Mouse (Mus musculus) forebrain, embryonic 13.5 days (tissue): ENCODE measurements around the gene Gm40460. TPM values are rescaled to one million over a fixed set of nuclear protein-coding genes. Genes with fewer than 3 reads are reported as not detected.
"Not testable (repeated sequence)": the region's sequence is repeated elsewhere in the genome, so short reads cannot be mapped to it uniquely, and the experiment has no call there.

Source experiments
- ATAC-seq: fragments of 200-750 bp; cut with Nextera tagmentation; 2 replicates; pipeline ENCODE4 v1.8.0; 2017
- H3K27ac ChIP-seq: fragments of 300-500 bp; sonication (generic); 2 replicates; pipeline ENCODE4 v1.5.1; 2015; ENCODE audit warnings: inconsistent platforms, mild to moderate bottlenecking, moderate library complexity
- H3K27me3 ChIP-seq: fragments of 300-500 bp; sonication (generic); 2 replicates; pipeline ENCODE4 v1.6.1; 2015; ENCODE audit warnings: mild to moderate bottlenecking, inconsistent platforms
- H3K36me3 ChIP-seq: fragments of 300-500 bp; sonication (generic); 2 replicates; pipeline ENCODE4 v1.6.1; 2015; ENCODE audit warnings: mild to moderate bottlenecking, inconsistent platforms; ENCODE audit not compliant: poor library complexity, severe bottlenecking
- H3K4me1 ChIP-seq: fragments of 300-500 bp; sonication (generic); 2 replicates; pipeline ENCODE4 v1.6.1; 2015; ENCODE audit warnings: inconsistent platforms
- H3K4me2 ChIP-seq: fragments of 300-500 bp; sonication (generic); 2 replicates; pipeline ENCODE4 v1.6.1; 2015; ENCODE audit warnings: inconsistent platforms, mild to moderate bottlenecking, moderate library complexity
- H3K4me3 ChIP-seq: fragments of 300-500 bp; sonication (generic); 2 replicates; pipeline ENCODE4 v1.5.1; 2015; ENCODE audit warnings: mild to moderate bottlenecking, inconsistent platforms
- H3K9ac ChIP-seq: fragments of 300-500 bp; sonication (generic); 2 replicates; pipeline ENCODE4 v1.6.1; 2015; ENCODE audit warnings: mild to moderate bottlenecking, inconsistent platforms
- H3K9me3 ChIP-seq: fragments of 300-500 bp; sonication (generic); replicated peaks from 2 replicates; pipeline ENCODE4 v1.6.1; 2016; ENCODE audit warnings: inconsistent platforms
- WGBS: fragments of 180-500 bp; shearing (Covaris S2); methylation state at CpG from one replicate; pipeline ENCODE4 v1.1.7; 2015; 5-methylcytosine and 5-hydroxymethylcytosine counted together
- polyA plus RNA-seq: library from polyadenylated mRNA; unstranded; fragments of >200 nt; fragmentation: Nextera tagmentation; extraction: Ambion mirVana; gene quantifications from 2 replicates; pipeline ENCODE4 v1.2.1, GENCODE M21; 2015

Gm40460 gene
- polyA plus RNA-seq, result not detected in 2 replicates

- H3K9ac ChIP-seq, result no peak within 1 kb of the TSS
- no peak within 1 kb of the TSS for H3K4me2 ChIP-seq
- no peak for ATAC-seq
- no peaks in the 10 kb centered on the region for H3K27me3 ChIP-seq
- H3K4me1 ChIP-seq, result no peaks in the 10 kb centered on the region
- no peak within 1 kb of the TSS for H3K27ac ChIP-seq
- H3K9me3 ChIP-seq, result peaks cover 3% of the 10 kb centered on the region; the same call in 1 of the 2 replicates
- WGBS, result 48% methylated on average over 2 of the region's 2 CpGs
- no peaks in the 10 kb centered on the region for H3K36me3 ChIP-seq
- H3K4me3 ChIP-seq, result no peak within 1 kb of the TSS
These were observed at the start of gene Gm40460 for GRCm38 (mm10) chr7:142240978-142241377. Gene Gm40460 (minus strand): TSS chr7:142241078.

GRCm38 (mm10) chr7:142285910-142286612, 45.2 kb upstream of the Gm40460 start:
- H3K9me3 ChIP-seq, H3K4me3 ChIP-seq, H3K9ac ChIP-seq, H3K4me2 ChIP-seq, ATAC-seq, H3K36me3 ChIP-seq, H3K27ac ChIP-seq: not testable (repeated sequence)
- 77% methylated on average over 9 of the region's 9 CpGs for WGBS
- peaks cover 14% of the 10 kb centered on the region; the same call in 1 of the 2 replicates for H3K4me1 ChIP-seq
- H3K27me3 ChIP-seq, result peaks cover 16% of the 10 kb centered on the region

- H3K27ac ChIP-seq, result peak overlapping the region; percentile 27; the same call in 1 of the 2 replicates
- no peaks in the 10 kb centered on the region for H3K9me3 ChIP-seq
- peak overlapping the region; percentile 56 for H3K4me3 ChIP-seq
- H3K36me3 ChIP-seq, result no peaks in the 10 kb centered on the region
- peak overlapping the region; percentile 50 for H3K9ac ChIP-seq
- peak; percentile 79 for ATAC-seq
- 18% methylated on average over 23 of the region's 23 CpGs for WGBS
- peaks cover 16% of the 10 kb centered on the region for H3K27me3 ChIP-seq
- peaks cover 14% of the 10 kb centered on the region; the same call in 1 of the 2 replicates for H3K4me1 ChIP-seq
- H3K4me2 ChIP-seq, result peak overlapping the region; percentile 83
These were observed 44.4 kb upstream of the Gm40460 start for GRCm38 (mm10) chr7:142285130-142285835.

DNA sequence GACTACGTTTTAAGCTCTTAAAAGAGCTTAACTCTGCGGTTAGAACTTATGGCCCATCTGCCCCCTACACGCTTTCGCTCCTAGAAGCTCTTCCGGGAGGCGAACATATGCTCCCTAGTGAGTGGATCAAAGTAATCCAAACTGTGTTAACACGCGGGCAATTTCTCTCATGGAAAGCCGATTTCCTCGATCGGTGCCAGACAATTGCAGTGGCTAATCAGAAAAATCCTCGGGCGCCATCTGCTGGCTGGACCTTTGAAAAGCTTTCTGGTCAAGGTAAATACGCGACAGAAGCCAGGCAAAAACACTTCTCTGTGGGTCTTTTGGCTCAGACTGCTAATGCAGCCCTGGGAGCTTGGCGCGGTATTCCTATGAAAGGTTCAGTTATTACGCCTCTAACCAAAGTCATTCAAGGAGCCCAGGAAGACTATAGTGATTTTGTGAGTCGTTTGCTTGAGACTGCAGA, 43.8 kb upstream of the Gm40460 start:
- peak; percentile 81 for ATAC-seq
- under 1% methylated on average over 19 of the region's 19 CpGs for WGBS
- H3K4me1 ChIP-seq, result peaks cover 14% of the 10 kb centered on the region; the same call in 1 of the 2 replicates

DNA sequence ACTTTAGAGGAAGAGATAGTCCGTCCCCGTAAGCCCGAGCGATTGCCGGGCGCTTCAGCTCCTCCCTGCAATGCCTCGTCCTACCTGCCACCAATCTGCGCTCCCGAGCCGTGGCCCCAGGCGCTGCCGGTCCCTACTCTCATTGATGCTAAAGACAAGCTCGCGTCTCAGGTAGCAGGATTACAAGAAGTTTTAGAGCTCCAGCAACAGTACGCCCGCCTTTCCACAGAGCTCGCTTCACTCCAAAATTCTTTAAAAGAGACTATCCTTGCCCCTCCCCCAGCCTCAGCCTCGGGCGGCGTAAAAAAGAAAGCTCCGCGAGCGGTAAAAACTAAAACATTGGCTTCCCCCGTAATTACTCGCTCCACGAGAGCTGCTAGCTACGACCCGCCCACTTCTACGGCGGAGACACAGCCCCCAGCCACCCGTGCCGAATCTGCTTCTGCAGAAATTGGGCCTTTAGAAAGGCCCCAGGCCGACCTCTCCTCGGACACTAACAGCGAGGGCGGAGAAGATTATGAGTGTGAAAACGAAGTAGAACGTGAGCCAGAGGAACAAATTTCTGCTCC, 43.2 kb upstream of the Gm40460 start:
- Histone ChIP-seq H3K36me3 (no peaks in the 10 kb centered on the region), H3K9ac (peak overlapping the region; percentile 66), H3K4me3 (peak overlapping the region; percentile 56), H3K27ac (peak overlapping the region; percentile 72), H3K9me3 (no peaks in the 10 kb centered on the region), H3K27me3 (peaks cover 16% of the 10 kb centered on the region), H3K4me1 (peaks cover 14% of the 10 kb centered on the region; the same call in 1 of the 2 replicates), H3K4me2 (peak overlapping the region; percentile 83)
- peak; percentile 80 for ATAC-seq
- under 1% methylated on average over 38 of the region's 38 CpGs for WGBS

More for the DNA sequence above, 43.8 kb upstream of the Gm40460 start:
- Histone ChIP-seq H3K36me3 (no peaks in the 10 kb centered on the region), H3K4me3 (peak overlapping the region; percentile 56), H3K9me3 (no peaks in the 10 kb centered on the region), H3K4me2 (peak overlapping the region; percentile 83), H3K27me3 (peaks cover 16% of the 10 kb centered on the region), H3K9ac (peak overlapping the region; percentile 66), H3K27ac (peak overlapping the region; percentile 72)

DNA sequence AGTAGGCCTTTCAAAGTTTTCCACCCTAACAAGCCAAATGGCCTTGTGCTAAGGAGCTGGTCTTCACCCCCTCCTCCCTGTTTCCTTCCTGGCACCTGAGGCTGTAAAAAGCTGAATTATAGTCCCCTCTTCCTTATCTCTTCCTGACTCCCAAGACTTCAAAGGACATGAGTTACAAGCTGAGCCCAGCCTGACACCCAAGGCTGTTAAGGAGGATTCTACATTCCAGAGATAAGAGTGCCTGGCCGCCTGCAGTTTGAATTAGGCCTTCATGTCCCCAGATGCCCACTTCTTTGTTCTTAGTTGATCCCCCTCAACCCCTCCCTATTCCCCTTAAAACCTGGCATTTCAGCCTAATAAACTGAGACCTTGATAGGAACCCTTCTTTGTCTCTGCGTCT, 42.0 kb upstream of the Gm40460 start:
- not testable (repeated sequence) for H3K4me2 ChIP-seq, ATAC-seq, H3K9ac ChIP-seq, H3K27ac ChIP-seq, H3K36me3 ChIP-seq, H3K9me3 ChIP-seq, H3K4me3 ChIP-seq
- WGBS, result 21% methylated on average over 2 of the region's 2 CpGs
- Histone ChIP-seq H3K27me3 (peaks cover 16% of the 10 kb centered on the region), H3K4me1 (peaks cover 14% of the 10 kb centered on the region; the same call in 1 of the 2 replicates)

- H3K36me3 ChIP-seq, ATAC-seq, H3K4me1 ChIP-seq, H3K9me3 ChIP-seq, H3K4me2 ChIP-seq, H3K4me3 ChIP-seq, H3K27ac ChIP-seq, H3K9ac ChIP-seq: not testable (repeated sequence)
- peaks cover 16% of the 10 kb centered on the region for H3K27me3 ChIP-seq
- 79% methylated on average over 1 of the region's 1 CpGs for WGBS
These were observed 38.4 kb upstream of the Gm40460 start for GRCm38 (mm10) chr7:142279291-142279690.

DNA sequence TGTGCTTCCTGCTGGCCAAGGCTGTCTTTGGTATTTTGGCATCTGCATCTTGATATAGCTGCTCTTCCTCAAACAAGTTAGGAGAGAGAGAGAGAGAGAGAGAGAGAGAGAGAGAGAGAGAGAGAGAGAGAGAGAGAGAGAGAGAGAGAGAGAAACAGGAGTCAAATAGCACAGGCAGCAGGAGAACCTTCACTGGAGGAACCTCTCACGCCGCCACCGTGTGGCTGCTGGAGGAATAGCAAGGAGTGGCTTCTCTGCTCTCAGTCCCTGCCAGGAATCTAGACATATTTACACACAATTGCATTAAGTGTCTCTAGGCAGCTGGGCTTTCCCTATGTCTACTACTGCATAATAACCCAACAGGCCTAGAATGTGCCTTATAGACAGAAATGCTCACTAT, 37.3 kb upstream of the Gm40460 start:
- 2% methylated on average over 3 of the region's 3 CpGs for WGBS
- ATAC-seq, result 0 out of 2 replicates have a peak, but pooled peaks have one; percentile 38
- not testable (repeated sequence) for H3K9me3 ChIP-seq, H3K4me2 ChIP-seq, H3K4me3 ChIP-seq, H3K4me1 ChIP-seq, H3K27ac ChIP-seq, H3K9ac ChIP-seq, H3K36me3 ChIP-seq
- H3K27me3 ChIP-seq, result peaks cover 14% of the 10 kb centered on the region

GRCm38 (mm10) chr7:142274263-142274662, 33.4 kb upstream of the Gm40460 start, which contains the start of gene Gm4559:
Gene Gm4559 (minus strand): TSS chr7:142274363.
- not testable (repeated sequence) for H3K4me3 ChIP-seq, H3K9ac ChIP-seq, H3K36me3 ChIP-seq, H3K27ac ChIP-seq, H3K9me3 ChIP-seq, H3K4me2 ChIP-seq, H3K4me1 ChIP-seq, ATAC-seq, H3K27me3 ChIP-seq

DNA sequence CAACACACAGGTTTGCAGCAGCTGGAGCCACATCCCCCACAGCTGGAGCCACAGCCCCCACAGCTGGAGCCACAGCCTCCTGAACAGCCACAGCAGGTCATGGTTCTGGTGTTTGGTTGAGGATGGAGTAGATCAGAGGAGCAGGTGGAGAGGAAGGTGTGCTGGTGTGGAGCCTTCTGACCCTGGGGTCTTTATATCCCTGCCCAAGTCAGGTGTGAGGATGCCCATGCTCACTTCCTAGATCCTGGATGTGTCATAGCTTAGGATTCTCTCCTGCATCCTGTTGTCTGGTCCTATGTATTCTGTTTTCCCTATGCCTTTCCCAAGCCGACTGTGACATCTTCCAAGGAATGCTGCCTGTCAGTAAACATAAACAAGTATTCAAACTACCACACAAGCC, 17.4 kb upstream of the Gm40460 start, which contains the start of gene Gm2431:
Gene Gm2431, minus strand, starts transcription at position 101 of the 400 bp plus-strand sequence.
- H3K27ac ChIP-seq, ATAC-seq, H3K36me3 ChIP-seq, H3K9ac ChIP-seq, H3K4me3 ChIP-seq, H3K9me3 ChIP-seq, H3K4me2 ChIP-seq, H3K4me1 ChIP-seq: not testable (repeated sequence)
- 74% methylated on average over 1 of the region's 1 CpGs for WGBS
- H3K27me3 ChIP-seq, result 0 out of 2 replicates have a peak, but pooled peaks cover 12% of the 10 kb centered on the region

DNA sequence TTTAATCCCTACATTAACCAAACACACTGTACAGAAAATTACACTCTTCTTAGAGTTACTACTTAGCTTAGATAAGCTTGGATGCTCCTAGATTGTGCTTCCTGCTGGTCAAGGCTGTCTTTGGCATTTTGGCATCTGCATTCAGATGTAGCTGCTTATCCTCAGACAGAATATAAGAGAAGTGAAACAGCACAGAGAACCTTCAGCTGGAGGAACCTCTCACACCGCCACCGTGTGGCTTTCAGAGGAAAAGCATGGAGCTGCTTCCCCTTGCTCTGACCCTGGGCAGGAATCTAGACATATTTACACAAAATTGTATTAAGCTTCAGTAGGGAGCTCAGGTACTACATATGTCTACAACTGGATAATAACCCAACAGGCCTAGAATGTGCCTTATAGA, 14.6 kb upstream of the Gm40460 start:
- no peak overlapping the region for H3K4me2 ChIP-seq
- H3K9me3 ChIP-seq, result no peaks in the 10 kb centered on the region
- H3K9ac ChIP-seq, result no peak overlapping the region
- H3K4me1 ChIP-seq, result no peaks in the 10 kb centered on the region
- H3K4me3 ChIP-seq, result no peak overlapping the region
- H3K27ac ChIP-seq, result no peak overlapping the region
- H3K27me3 ChIP-seq, result peaks cover 19% of the 10 kb centered on the region
- H3K36me3 ChIP-seq, result no peaks in the 10 kb centered on the region
- WGBS, result 1% methylated on average over 2 of the region's 2 CpGs
- no peak for ATAC-seq

DNA sequence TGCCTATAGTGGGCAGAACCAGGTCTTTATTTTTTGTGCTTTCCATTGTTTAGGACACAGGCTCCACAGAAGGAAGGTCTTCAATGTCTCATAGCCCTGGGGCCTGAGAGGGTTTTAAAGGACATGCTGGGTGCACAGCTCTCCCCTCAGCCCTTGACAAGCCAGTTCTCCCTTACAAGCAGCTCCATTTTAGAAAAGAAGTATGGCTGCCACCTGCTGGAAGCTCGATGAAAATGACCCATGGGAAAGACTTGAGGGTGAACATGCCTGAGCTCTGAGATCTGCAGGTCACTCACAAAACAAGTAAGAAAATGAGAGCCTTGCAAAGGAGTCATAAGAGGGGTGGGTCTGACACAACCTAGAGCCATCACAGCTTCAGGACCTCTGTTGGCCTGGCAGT, 8.9 kb upstream of the Gm40460 start:
- Histone ChIP-seq H3K27ac (no peak overlapping the region), H3K36me3 (no peaks in the 10 kb centered on the region), H3K4me3 (no peak overlapping the region), H3K27me3 (peaks cover 8% of the 10 kb centered on the region), H3K4me1 (no peaks in the 10 kb centered on the region), H3K4me2 (no peak overlapping the region), H3K9me3 (no peaks in the 10 kb centered on the region), H3K9ac (no peak overlapping the region)
- WGBS, result 0% methylated on average over 1 of the region's 1 CpGs
- ATAC-seq, result no peak
